Comparison of ENCODE assay signal across 8 mouse cellular contexts in the genomic region with DNA sequence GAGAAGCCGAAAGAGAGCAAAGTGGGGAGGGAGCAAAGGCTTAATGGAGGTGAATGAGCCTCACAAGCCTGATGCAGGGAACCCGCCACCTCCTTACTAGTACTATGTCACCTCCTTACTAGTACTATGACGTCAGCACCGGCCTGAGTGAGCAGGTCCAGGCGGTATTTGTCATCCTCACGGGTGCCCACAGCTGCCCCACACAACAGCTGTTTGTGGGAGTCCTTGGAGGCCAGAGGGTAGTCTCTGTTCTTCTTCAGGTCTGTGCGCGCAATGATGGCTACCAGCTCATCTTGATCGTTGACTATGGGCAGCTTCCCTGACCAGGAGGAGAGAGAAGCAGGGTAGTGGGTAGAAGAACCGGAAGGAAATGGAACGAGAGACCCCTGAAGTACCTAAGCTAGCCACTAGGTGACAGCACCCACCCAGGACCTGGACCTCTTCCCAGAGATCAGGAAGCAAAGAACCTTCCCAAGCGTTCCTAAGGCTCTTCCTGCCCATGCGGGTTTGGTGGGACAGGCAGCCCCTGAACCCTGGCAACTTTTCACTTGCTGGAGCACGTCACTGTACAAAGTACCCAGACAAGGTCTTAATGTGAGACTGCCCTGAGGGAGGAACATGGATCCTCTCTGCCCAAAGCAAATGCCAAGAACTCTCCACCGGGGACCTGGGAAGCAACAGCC. TPM values are rescaled to one million over a fixed set of nuclear protein-coding genes. Genes with fewer than 3 reads are reported as not detected.
DNase-seq lines count a peak whose midpoint lies in the region; ATAC-seq and TF ChIP-seq lines count a peak whose summit lies in the region.

No protein-coding gene starts in this region.

- H3K36me3 ChIP-seq in forebrain, postnatal 0 days (ENCODE audit: insufficient read depth): peaks cover 60% of the 10 kb centered on the region
- peaks cover 4% of the 10 kb centered on the region; the same call in 1 of the 2 replicates for H3K36me3 ChIP-seq in intestine, embryonic 16.5 days (ENCODE audit: control insufficient read depth, insufficient read depth, low read length)
- peaks cover 8% of the 10 kb centered on the region for H3K36me3 ChIP-seq in splenic B cell, adult 2 months (ENCODE audit: control insufficient read depth, insufficient read depth, low read length, poor library complexity, severe bottlenecking)

- no peaks in the 10 kb centered on the region for H3K4me1 ChIP-seq in bone marrow, adult 2 months (ENCODE audit: control insufficient read depth, insufficient read depth, low read length)
- no peaks in the 10 kb centered on the region for H3K4me1 ChIP-seq in forebrain, postnatal 0 days (ENCODE audit: insufficient read depth)
- no peaks in the 10 kb centered on the region for H3K4me1 ChIP-seq in intestine, embryonic 16.5 days (ENCODE audit: control insufficient read depth, insufficient read depth, low read length)

- no peak overlapping the region for H3K4me2 ChIP-seq in forebrain, postnatal 0 days (ENCODE audit: low read depth)
- H3K4me2 ChIP-seq in intestine, embryonic 16.5 days (ENCODE audit: low read depth, low read length): no peak overlapping the region

- H3K4me3 ChIP-seq in bone marrow, adult 2 months (replicated peaks; ENCODE audit: control insufficient read depth, low read depth, low read length): no peak overlapping the region
- no peak overlapping the region for H3K4me3 ChIP-seq in forebrain, postnatal 0 days (ENCODE audit: low read depth, low read length)
- no peak overlapping the region for H3K4me3 ChIP-seq in intestine, embryonic 16.5 days (ENCODE audit: low read length)

- H3K27me3 ChIP-seq in forebrain, postnatal 0 days (ENCODE audit: insufficient read depth, low read length): no peaks in the 10 kb centered on the region
- H3K27me3 ChIP-seq in intestine, embryonic 16.5 days (replicated peaks; ENCODE audit: control insufficient read depth, insufficient read depth, low read length): no peaks in the 10 kb centered on the region
- no peaks in the 10 kb centered on the region for H3K27me3 ChIP-seq in splenic B cell, adult 2 months (ENCODE audit: control insufficient read depth, insufficient read depth, low read length, poor library complexity, severe bottlenecking)

- TF ChIP-seq POLR2A in bone marrow, adult 2 months (IDR thresholded peaks at IDR 0.05; ENCODE audit: borderline replicate concordance, control insufficient read depth, low read depth, low read length): no peak

- TF ChIP-seq CTCF in bone marrow, adult 2 months (IDR thresholded peaks at IDR 0.05; ENCODE audit: control insufficient read depth, insufficient read depth, low read length): peak; percentile 73
- TF ChIP-seq CTCF in forebrain, postnatal 0 days (IDR thresholded peaks at IDR 0.05; ENCODE audit: low read depth): peak; percentile 95

- DNase-seq in cerebellum, adult 11-12 months: peak; percentile 16
- peak; percentile 42 for DNase-seq in A20 (ENCODE audit: low read depth, low spot score)
- peak; percentile 81 for DNase-seq in forebrain, postnatal 0 days
- peak; percentile 70 for DNase-seq in lung, postnatal 14 days
- DNase-seq in splenic B cell, adult 2 months (ENCODE audit: low read depth, low spot score): peak; percentile 51

- no peak overlapping the region for H3K27ac ChIP-seq in bone marrow, adult 2 months (ENCODE audit: control insufficient read depth, insufficient read depth, low read depth, low read length, poor library complexity)
- no peak overlapping the region for H3K27ac ChIP-seq in forebrain, postnatal 0 days (ENCODE audit: low read depth, low read length)
- no peak overlapping the region for H3K27ac ChIP-seq in intestine, embryonic 16.5 days (ENCODE audit: low read length)

- H3K9me3 ChIP-seq in forebrain, postnatal 0 days (ENCODE audit: low read length): no peaks in the 10 kb centered on the region
- H3K9me3 ChIP-seq in intestine, embryonic 16.5 days (ENCODE audit: control insufficient read depth, low read length): no peaks in the 10 kb centered on the region

- WGBS in bone marrow, adult 2 months: 69% methylated on average over 15 of the region's 15 CpGs
- WGBS in forebrain, postnatal 0 days: 56% methylated on average over 15 of the region's 15 CpGs
- WGBS in intestine, embryonic 16.5 days: 52% methylated on average over 15 of the region's 15 CpGs

- no peak overlapping the region for H3K9ac ChIP-seq in forebrain, postnatal 0 days
- H3K9ac ChIP-seq in intestine, embryonic 16.5 days (ENCODE audit: low read depth, low read length): no peak overlapping the region

- ATAC-seq in cerebellum, adult (ENCODE audit: insufficient number of reproducible peaks, low FRiP score, low TSS enrichment): no peak
- ATAC-seq in forebrain, postnatal 0 days: peak; percentile 59; the same call in 1 of the 2 replicates
- peak; percentile 43; the same call in 1 of the 2 replicates for ATAC-seq in intestine, embryonic 16.5 days

RNA-seq across cellular contexts. Expression of a gene that starts 11.1 kb away (rescaled TPM):
- polyA plus RNA-seq in bone marrow, adult 2 months (2011; ENCODE audit: insufficient read depth, insufficient read length, low replicate concordance, missing spikeins): 8.6 and 29.9 TPM in 2 replicates
- 27.2 and 42.8 TPM in 2 replicates for total RNA-seq in forebrain, postnatal 0 days (2014; rRNA removed)
- 65.9 and 70.6 TPM in 2 replicates for polyA plus RNA-seq in forebrain, postnatal 0 days (2015; fragmentation: Nextera tagmentation; extraction: Ambion mirVana)
- polyA plus RNA-seq in intestine, embryonic 16.5 days (2015; fragmentation: Nextera tagmentation; extraction: Ambion mirVana): 39.7 and 40.1 TPM in 2 replicates

RNA-seq across cellular contexts. Expression of a gene that starts 25.7 kb away (rescaled TPM):
- polyA plus RNA-seq in bone marrow, adult 2 months (2011; ENCODE audit: insufficient read depth, insufficient read length, low replicate concordance, missing spikeins): not detected in 2 replicates
- total RNA-seq in forebrain, postnatal 0 days (2014; rRNA removed): 17.6 and 23.5 TPM in 2 replicates
- polyA plus RNA-seq in forebrain, postnatal 0 days (2015; fragmentation: Nextera tagmentation; extraction: Ambion mirVana): 9.0 and 12.1 TPM in 2 replicates
- polyA plus RNA-seq in intestine, embryonic 16.5 days (2015; fragmentation: Nextera tagmentation; extraction: Ambion mirVana): 0.23 and 0.27 TPM in 2 replicates

RNA-seq across cellular contexts. Expression of a gene that starts 40.3 kb away (rescaled TPM):
- 12.3 and 21.5 TPM in 2 replicates for polyA plus RNA-seq in bone marrow, adult 2 months (2011; ENCODE audit: insufficient read depth, insufficient read length, low replicate concordance, missing spikeins)
- 32.8 and 33.5 TPM in 2 replicates for total RNA-seq in forebrain, postnatal 0 days (2014; rRNA removed)
- polyA plus RNA-seq in forebrain, postnatal 0 days (2015; fragmentation: Nextera tagmentation; extraction: Ambion mirVana): 14.7 and 18.0 TPM in 2 replicates
- polyA plus RNA-seq in intestine, embryonic 16.5 days (2015; fragmentation: Nextera tagmentation; extraction: Ambion mirVana): 23.5 and 25.5 TPM in 2 replicates

Comparison
In these comparisons a context has a peak if more than half of its experiments do, and no peak if none do; other contexts are left out.
1. DNase-seq: peak in every context shown above with its lines; median percentile 81 in forebrain, postnatal 0 days; 70 in lung, postnatal 14 days; 51 in splenic B cell, adult 2 months; 42 in A20; 16 in cerebellum, adult 11-12 months.